Mouse (Mus musculus): Measurements from ENCODE around the gene Kcnj6. TPM values are rescaled to one million over a fixed set of nuclear protein-coding genes. Genes with fewer than 3 reads are reported as not detected.

Gene Kcnj6
- polyA plus RNA-seq, 2 experiments, result 0.03 TPM; not detected in 1

DNA sequence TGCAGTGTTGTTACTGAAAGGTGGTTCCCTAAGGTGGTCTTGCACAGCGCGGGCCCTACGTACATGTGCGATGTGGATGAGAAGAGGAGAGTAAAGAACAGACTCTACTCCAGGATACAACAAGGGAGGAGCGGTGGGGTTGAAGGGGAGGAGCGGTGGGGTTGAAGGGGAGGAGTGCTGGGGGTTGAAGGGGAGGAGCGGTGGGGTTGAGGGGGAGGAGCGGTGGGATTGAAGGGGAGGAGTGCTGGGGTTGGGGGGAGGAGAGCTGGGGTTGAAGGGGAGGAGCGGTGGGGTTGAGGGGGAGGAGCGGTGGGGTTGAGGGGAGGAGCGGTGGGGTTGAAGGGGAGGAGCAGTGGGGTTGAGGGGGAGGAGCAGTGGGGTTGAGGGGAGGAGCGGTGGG lies 199.3 kb downstream of the Kcnj6 start:
- no peak overlapping the region for H3K9ac ChIP-seq (ENCODE audit: low read depth, low read length, severe bottlenecking)
- no peak for TF ChIP-seq POLR2A (IDR thresholded peaks at IDR 0.05; ENCODE audit: borderline replicate concordance, extremely low read depth, insufficient read depth, insufficient read length)
- H3K27ac ChIP-seq (replicated peaks; ENCODE audit: low read depth, low read length), result no peak overlapping the region
- WGBS, result 87% methylated on average over 11 of the region's 12 CpGs
- 0 out of 2 replicates have a peak, but pooled peaks cover 3% of the 10 kb centered on the region for H3K9me3 ChIP-seq (ENCODE audit: control insufficient read depth, low read length)
- no peaks in the 10 kb centered on the region for H3K27me3 ChIP-seq (ENCODE audit: control insufficient read depth, insufficient read depth, low read length)
- H3K4me3 ChIP-seq (replicated peaks; ENCODE audit: low read length), result no peak overlapping the region
- no peak for DNase-seq (ENCODE audit: low spot score)
- no peak overlapping the region for H3K4me2 ChIP-seq (replicated peaks; ENCODE audit: low read depth, low read length, severe bottlenecking)
- ATAC-seq (ENCODE audit: low FRiP score, low read depth), result no peak
- H3K4me1 ChIP-seq (ENCODE audit: control insufficient read depth, insufficient read depth, low read length), result no peaks in the 10 kb centered on the region
- no peaks in the 10 kb centered on the region for H3K36me3 ChIP-seq (ENCODE audit: control insufficient read depth, insufficient read depth, low read length)

DNA sequence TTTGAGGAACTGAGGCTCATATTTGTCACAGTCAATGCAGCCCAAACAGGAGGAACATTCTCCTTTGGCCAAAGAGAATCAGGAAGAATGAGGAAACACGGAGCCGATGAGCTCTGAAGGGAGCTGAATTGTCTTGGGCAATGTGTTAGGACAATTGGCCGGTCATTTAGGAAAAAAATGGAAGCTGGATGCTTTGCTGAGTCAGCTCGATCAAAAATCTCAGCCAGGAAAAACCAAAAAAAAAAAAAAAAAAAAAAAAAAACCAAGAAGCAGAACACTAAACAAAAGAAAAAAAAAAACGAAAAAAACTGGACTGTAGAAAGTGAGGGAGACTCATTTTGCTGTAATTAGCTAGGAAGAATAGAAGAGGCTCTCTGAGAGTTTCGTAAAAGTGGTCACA lies 200.1 kb downstream of the Kcnj6 start:
- no peak overlapping the region for H3K4me3 ChIP-seq (replicated peaks; ENCODE audit: low read length)
- no peak for TF ChIP-seq POLR2A (IDR thresholded peaks at IDR 0.05; ENCODE audit: borderline replicate concordance, extremely low read depth, insufficient read depth, insufficient read length)
- no peak overlapping the region for H3K4me2 ChIP-seq (replicated peaks; ENCODE audit: low read depth, low read length, severe bottlenecking)
- H3K36me3 ChIP-seq (ENCODE audit: control insufficient read depth, insufficient read depth, low read length), result no peaks in the 10 kb centered on the region
- no peaks in the 10 kb centered on the region for H3K27me3 ChIP-seq (ENCODE audit: control insufficient read depth, insufficient read depth, low read length)
- no peak overlapping the region for H3K9ac ChIP-seq (ENCODE audit: low read depth, low read length, severe bottlenecking)
- H3K27ac ChIP-seq (replicated peaks; ENCODE audit: low read depth, low read length), result no peak overlapping the region
- no peak for DNase-seq (ENCODE audit: low spot score)
- H3K4me1 ChIP-seq (ENCODE audit: control insufficient read depth, insufficient read depth, low read length), result no peaks in the 10 kb centered on the region
- H3K9me3 ChIP-seq (ENCODE audit: control insufficient read depth, low read length), result 0 out of 2 replicates have a peak, but pooled peaks cover 3% of the 10 kb centered on the region
- no peak for ATAC-seq (ENCODE audit: low FRiP score, low read depth)
- 83% methylated on average over 6 of the region's 6 CpGs for WGBS

- 55% methylated on average over 7 of the region's 7 CpGs for WGBS
- Histone ChIP-seq H3K27ac (replicated peaks; ENCODE audit: low read depth, low read length) (no peak overlapping the region), H3K9me3 (ENCODE audit: control insufficient read depth, low read length) (no peaks in the 10 kb centered on the region), H3K36me3 (ENCODE audit: control insufficient read depth, insufficient read depth, low read length) (no peaks in the 10 kb centered on the region), H3K4me1 (ENCODE audit: control insufficient read depth, insufficient read depth, low read length) (no peaks in the 10 kb centered on the region), H3K4me2 (replicated peaks; ENCODE audit: low read depth, low read length, severe bottlenecking) (no peak overlapping the region), H3K27me3 (ENCODE audit: control insufficient read depth, insufficient read depth, low read length) (no peaks in the 10 kb centered on the region), H3K9ac (ENCODE audit: low read depth, low read length, severe bottlenecking) (no peak overlapping the region), H3K4me3 (replicated peaks; ENCODE audit: low read length) (no peak overlapping the region)
- DNase-seq (ENCODE audit: low spot score) (no peak), ATAC-seq (ENCODE audit: low FRiP score, low read depth) (no peak)
- no peak for TF ChIP-seq POLR2A (IDR thresholded peaks at IDR 0.05; ENCODE audit: borderline replicate concordance, extremely low read depth, insufficient read depth, insufficient read length)
Measured at GRCm38 (mm10) chr16:94793041-94793440, 204.5 kb downstream of the Kcnj6 start.

- ATAC-seq (ENCODE audit: low FRiP score, low read depth) (0 out of 2 replicates have a peak, but pooled peaks have one; percentile 15), DNase-seq (ENCODE audit: low spot score) (peak; percentile 10)
- H3K4me2 ChIP-seq (replicated peaks; ENCODE audit: low read depth, low read length, severe bottlenecking), result no peak overlapping the region
- H3K9ac ChIP-seq (ENCODE audit: low read depth, low read length, severe bottlenecking), result no peak overlapping the region
- TF ChIP-seq POLR2A (IDR thresholded peaks at IDR 0.05; ENCODE audit: borderline replicate concordance, extremely low read depth, insufficient read depth, insufficient read length), result no peak
- no peaks in the 10 kb centered on the region for H3K9me3 ChIP-seq (ENCODE audit: control insufficient read depth, low read length)
- no peaks in the 10 kb centered on the region for H3K4me1 ChIP-seq (ENCODE audit: control insufficient read depth, insufficient read depth, low read length)
- H3K36me3 ChIP-seq (ENCODE audit: control insufficient read depth, insufficient read depth, low read length), result no peaks in the 10 kb centered on the region
- WGBS, result 22% methylated on average over 6 of the region's 6 CpGs
- H3K4me3 ChIP-seq (replicated peaks; ENCODE audit: low read length), result no peak overlapping the region
- H3K27me3 ChIP-seq (ENCODE audit: control insufficient read depth, insufficient read depth, low read length), result no peaks in the 10 kb centered on the region
- H3K27ac ChIP-seq (replicated peaks; ENCODE audit: low read depth, low read length), result no peak overlapping the region
Measured at GRCm38 (mm10) chr16:94789958-94790357, 207.5 kb downstream of the Kcnj6 start.

DNA sequence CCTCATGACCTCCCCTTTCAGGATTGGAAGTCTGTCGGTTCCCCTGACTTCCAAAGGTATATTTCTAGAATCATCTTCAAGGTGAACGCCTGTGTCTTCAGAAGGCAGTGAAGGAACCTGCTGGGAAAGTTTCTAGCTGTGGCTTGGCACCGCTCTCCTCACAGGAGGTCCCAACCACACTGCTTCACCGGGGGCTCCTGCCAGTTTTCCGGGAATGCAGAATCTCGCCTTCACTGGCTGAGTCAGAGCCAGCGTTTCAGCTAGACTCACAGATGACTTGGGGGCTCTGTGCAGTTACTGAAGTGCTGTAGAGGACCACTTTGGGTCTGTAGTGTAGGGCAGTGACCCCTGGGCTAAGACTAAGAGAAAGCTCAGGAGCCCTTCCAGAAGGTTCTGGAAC lies 208.8 kb downstream of the Kcnj6 start:
- ATAC-seq (ENCODE audit: low FRiP score, low read depth) (no peak), DNase-seq (ENCODE audit: low spot score) (no peak)
- no peak for TF ChIP-seq POLR2A (IDR thresholded peaks at IDR 0.05; ENCODE audit: borderline replicate concordance, extremely low read depth, insufficient read depth, insufficient read length)
- H3K36me3 ChIP-seq (ENCODE audit: control insufficient read depth, insufficient read depth, low read length), result no peaks in the 10 kb centered on the region
- no peaks in the 10 kb centered on the region for H3K27me3 ChIP-seq (ENCODE audit: control insufficient read depth, insufficient read depth, low read length)
- H3K4me1 ChIP-seq (ENCODE audit: control insufficient read depth, insufficient read depth, low read length), result no peaks in the 10 kb centered on the region
- H3K4me3 ChIP-seq (replicated peaks; ENCODE audit: low read length), result no peak overlapping the region
- 86% methylated on average over 7 of the region's 7 CpGs for WGBS
- H3K9me3 ChIP-seq (ENCODE audit: control insufficient read depth, low read length), result no peaks in the 10 kb centered on the region
- H3K27ac ChIP-seq (replicated peaks; ENCODE audit: low read depth, low read length), result 0 out of 2 replicates have a peak overlapping the region, but pooled peaks have one; percentile 19
- H3K4me2 ChIP-seq (replicated peaks; ENCODE audit: low read depth, low read length, severe bottlenecking), result no peak overlapping the region
- no peak overlapping the region for H3K9ac ChIP-seq (ENCODE audit: low read depth, low read length, severe bottlenecking)

DNA sequence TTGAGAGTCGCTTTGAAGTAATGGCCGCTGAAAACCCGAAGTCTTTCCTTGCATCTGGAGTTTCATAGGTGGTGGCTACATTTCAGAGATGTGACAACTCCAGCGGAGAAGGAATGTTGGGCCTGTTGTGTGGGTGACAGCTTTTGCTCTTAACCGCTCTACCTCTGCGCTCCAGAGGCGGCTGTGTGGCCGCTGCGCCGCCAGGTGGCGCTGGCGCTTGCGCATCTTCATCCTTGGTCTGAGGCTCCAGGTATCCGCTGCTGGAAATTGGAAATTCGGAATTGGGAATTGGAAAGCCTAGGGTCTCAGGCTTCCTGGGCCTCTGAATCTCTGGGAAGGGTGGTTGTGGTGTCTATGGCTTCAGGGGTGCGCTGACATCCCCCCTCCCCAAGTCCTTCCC lies 209.3 kb downstream of the Kcnj6 start:
- Histone ChIP-seq H3K36me3 (ENCODE audit: control insufficient read depth, insufficient read depth, low read length) (no peaks in the 10 kb centered on the region), H3K9ac (ENCODE audit: low read depth, low read length, severe bottlenecking) (no peak overlapping the region), H3K9me3 (ENCODE audit: control insufficient read depth, low read length) (no peaks in the 10 kb centered on the region), H3K27me3 (ENCODE audit: control insufficient read depth, insufficient read depth, low read length) (no peaks in the 10 kb centered on the region), H3K4me1 (ENCODE audit: control insufficient read depth, insufficient read depth, low read length) (no peaks in the 10 kb centered on the region), H3K4me2 (replicated peaks; ENCODE audit: low read depth, low read length, severe bottlenecking) (no peak overlapping the region), H3K27ac (replicated peaks; ENCODE audit: low read depth, low read length) (0 out of 2 replicates have a peak overlapping the region, but pooled peaks have one; percentile 19), H3K4me3 (replicated peaks; ENCODE audit: low read length) (no peak overlapping the region)
- WGBS, result 6% methylated on average over 16 of the region's 16 CpGs
- no peak for ATAC-seq (ENCODE audit: low FRiP score, low read depth)
- peak; percentile 56 for DNase-seq (ENCODE audit: low spot score)
- 0 out of 2 replicates have a peak, but pooled peaks have one; percentile 36 for TF ChIP-seq POLR2A (IDR thresholded peaks at IDR 0.05; ENCODE audit: borderline replicate concordance, extremely low read depth, insufficient read depth, insufficient read length)
